23 mouse cellular contexts compared by ENCODE assay signal in genomic region chr2:35625526-35625925, GRCm38 (mm10).
A peak's percentile ranks its signal among the peaks of the same experiment; 100 is the strongest.
DNase-seq lines count a peak whose midpoint lies in the region; ATAC-seq and TF ChIP-seq lines count a peak whose summit lies in the region.
"Had no signal": no experiment of that assay in that cellular context is flagged by ENCODE, and none has a peak within 500 bp of the region (broad histone marks: within the 10 kb centered on the region; RNA-seq: fewer than 3 reads in every experiment).

No protein-coding gene starts in this region.

- WGBS in heart, adult 2 months, result 80% methylated on average over 6 of the region's 6 CpGs
- WGBS in lung, embryonic 14.5 days, result 74% methylated on average over 6 of the region's 6 CpGs
- WGBS in lung, adult 2 months, result 88% methylated on average over 6 of the region's 6 CpGs

- intact Hi-C loops in heart, adult 2 months (cut with DNase I), result no loop called here
- intact Hi-C loops in left cerebral cortex, postnatal 10 days (cut with DNase I), result loop anchor here (10.0 kb wide), 1 partner anchor 81 kb away; no protein-coding TSS in a partner anchor

- H3K4me3 ChIP-seq in heart, adult 2 months, result no peak overlapping the region
- no peak overlapping the region for H3K4me3 ChIP-seq in lung, embryonic 14.5 days (ENCODE audit: low read depth, low read length)
- no peak overlapping the region for H3K4me3 ChIP-seq in lung, adult 2 months (replicated peaks; ENCODE audit: extremely low read depth, low read depth, low read length)
- H3K4me3 ChIP-seq: limb, embryonic 15.5 days; megakaryocyte, embryonic 14.5 days; neural tube, embryonic 15.5 days; stomach, embryonic 15.5 days had no signal

- no peak overlapping the region for H3K4me2 ChIP-seq in lung, embryonic 14.5 days
- H3K4me2 ChIP-seq: limb, embryonic 15.5 days; neural tube, embryonic 15.5 days; stomach, embryonic 15.5 days had no signal

- ATAC-seq in lung, embryonic 14.5 days (ENCODE audit: insufficient read depth), result no peak
- ATAC-seq: activated CD4-positive, CD25-positive, alpha-beta regulatory T cell, adult 4 months; hindbrain, embryonic 16.5 days; intestine, postnatal 0 days; liver, postnatal 0 days; midbrain, embryonic 16.5 days had no signal

- no peak overlapping the region for H3K9ac ChIP-seq in heart, adult 2 months (ENCODE audit: low read depth, low read length)
- no peak overlapping the region for H3K9ac ChIP-seq in lung, embryonic 14.5 days
- H3K9ac ChIP-seq: limb, embryonic 15.5 days; liver, postnatal 0 days; neural tube, embryonic 15.5 days; stomach, embryonic 15.5 days had no signal

- H3K36me3 ChIP-seq in heart, adult 2 months (ENCODE audit: control insufficient read depth, insufficient read depth, low read length), result no peaks in the 10 kb centered on the region
- peaks cover 20% of the 10 kb centered on the region; the same call in 1 of the 2 replicates for H3K36me3 ChIP-seq in lung, embryonic 14.5 days (ENCODE audit: insufficient read depth)
- H3K36me3 ChIP-seq: G1E; neural tube, embryonic 15.5 days; stomach, embryonic 15.5 days had no signal

- TF ChIP-seq EP300 in heart, adult 2 months (IDR thresholded peaks at IDR 0.05; ENCODE audit: insufficient read depth, low read depth, low read length), result no peak

- peak overlapping the region; percentile 91 for H3K27ac ChIP-seq in heart, adult 2 months
- H3K27ac ChIP-seq in lung, embryonic 14.5 days (ENCODE audit: low read depth), result 0 out of 2 replicates have a peak overlapping the region, but pooled peaks have one; percentile 1
- H3K27ac ChIP-seq: neural tube, embryonic 15.5 days; stomach, embryonic 15.5 days had no signal

- no peak for TF ChIP-seq CTCF in heart, adult 2 months (IDR thresholded peaks at IDR 0.05)
- TF ChIP-seq CTCF in lung, embryonic 14.5 days (IDR thresholded peaks at IDR 0.05; ENCODE audit: low read depth), result no peak
- no peak for TF ChIP-seq CTCF in lung, adult 2 months (IDR thresholded peaks at IDR 0.05; ENCODE audit: insufficient read depth, low read length)

- H3K9me3 ChIP-seq in lung, embryonic 14.5 days (ENCODE audit: low read depth, low read length), result no peaks in the 10 kb centered on the region
- H3K9me3 ChIP-seq: G1E; limb, embryonic 15.5 days; neural tube, embryonic 15.5 days; stomach, embryonic 15.5 days had no signal

- no peak for TF ChIP-seq POLR2A in heart, adult 2 months (IDR thresholded peaks at IDR 0.05; ENCODE audit: insufficient read depth, low read depth, low read length)
- no peak for TF ChIP-seq POLR2A in lung, adult 2 months (IDR thresholded peaks at IDR 0.05; ENCODE audit: borderline replicate concordance, extremely low read depth, low read depth, low read length)

- no peaks in the 10 kb centered on the region for H3K27me3 ChIP-seq in heart, adult 2 months (ENCODE audit: control insufficient read depth, insufficient read depth, low read length)
- H3K27me3 ChIP-seq in lung, embryonic 14.5 days (ENCODE audit: insufficient read depth, low read length), result no peaks in the 10 kb centered on the region
- H3K27me3 ChIP-seq: limb, embryonic 15.5 days; neural tube, embryonic 15.5 days; stomach, embryonic 15.5 days had no signal

- peaks cover 5% of the 10 kb centered on the region; the same call in 1 of the 2 replicates for H3K79me2 ChIP-seq in heart, adult 2 months (replicated peaks; ENCODE audit: control insufficient read depth, insufficient read depth, low read length)

- peaks cover 21% of the 10 kb centered on the region for H3K4me1 ChIP-seq in heart, adult 2 months (ENCODE audit: control insufficient read depth, insufficient read depth, low read length)
- peaks cover 53% of the 10 kb centered on the region for H3K4me1 ChIP-seq in lung, embryonic 14.5 days (ENCODE audit: insufficient read depth)
- peaks cover 36% of the 10 kb centered on the region for H3K4me1 ChIP-seq in lung, adult 2 months (ENCODE audit: control insufficient read depth, insufficient read depth, low read length)

- DNase-seq in cerebellum, adult 9-10 months, result peak; percentile 74
- no peak for DNase-seq in cerebellum, adult 8-10 months
- no peak for DNase-seq in heart, adult 2 months
- no peak for DNase-seq in heart, postnatal 4 days
- no peak for DNase-seq in lung, embryonic 14.5 days
- no peak for DNase-seq in lung, adult 2 months
- no peak for DNase-seq in spleen, postnatal 10 days (ENCODE audit: low spot score in 2 of 2)
- no peak for DNase-seq in left cerebral cortex, postnatal 10 days (ENCODE audit: extremely low spot score in 1 of 2, low spot score in 2 of 2)
- DNase-seq: adrenal gland, postnatal 14 days; gastrocnemius, postnatal 10 days; liver, postnatal 0 days; right cerebral cortex, postnatal 25 days; thymus, adult 18-20 months; thymus, postnatal 4 days had no signal
